Mouse (Mus musculus): ENCODE measurements around the gene Wnt11.
A peak's percentile ranks its signal among the peaks of the same experiment; 100 is the strongest.

Gene Wnt11

GRCm38 (mm10) chr7:98828876-98829275, 6.0 kb upstream of the Wnt11 start:
- DNase-seq (ENCODE audit: low read depth) = no peak

GRCm38 (mm10) chr7:98831290-98831689, 3.6 kb upstream of the Wnt11 start:
- DNase-seq (ENCODE audit: low read depth) = no peak

DNA sequence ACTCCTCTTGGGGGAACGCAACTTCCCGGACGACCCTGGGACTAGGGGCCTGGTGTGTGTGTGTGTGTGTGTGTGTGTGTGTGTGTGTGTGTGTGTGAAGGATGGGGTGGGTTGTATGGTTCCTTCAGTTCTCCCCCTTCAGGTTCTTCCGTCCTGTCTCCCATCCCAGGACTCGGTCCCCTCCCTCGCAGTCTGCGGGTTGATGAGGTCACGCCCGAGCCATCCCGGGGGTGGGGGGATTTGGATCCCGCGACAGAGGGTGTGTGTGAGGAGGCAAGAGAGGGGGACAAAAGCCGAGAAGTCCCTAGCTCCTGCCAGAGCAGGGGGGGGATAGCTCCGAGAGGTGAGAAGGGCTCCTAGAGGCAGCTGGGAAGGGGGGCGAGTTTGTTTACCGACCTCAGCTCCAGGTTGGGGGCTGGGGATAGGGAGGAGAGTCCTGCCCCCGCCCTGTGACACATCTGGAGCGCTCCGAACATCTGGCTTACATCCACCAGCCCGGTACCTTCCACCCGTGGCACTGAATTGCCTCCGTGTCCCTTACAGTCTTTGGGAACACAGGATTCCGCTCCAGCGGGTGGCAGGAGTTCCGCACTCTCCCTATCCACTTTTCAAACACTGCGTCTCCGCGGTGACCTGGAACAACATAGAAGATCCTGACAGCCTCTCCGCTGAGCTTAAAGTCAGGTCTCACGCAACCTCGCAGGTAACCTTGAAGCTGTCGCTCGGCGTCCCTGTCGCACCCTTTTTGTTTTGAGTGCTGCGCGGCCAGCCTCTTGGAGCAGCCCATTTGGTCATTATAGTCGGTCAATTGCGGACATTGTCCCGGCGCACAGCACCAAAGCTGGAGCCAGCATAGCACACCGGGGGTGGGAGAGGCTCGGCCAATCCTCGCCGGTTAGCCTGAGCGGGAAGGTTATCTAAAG, 868 bp downstream of the Wnt11 start:
- no peak for DNase-seq (ENCODE audit: low read depth)

GRCm38 (mm10) chr7:98836646-98837045, 1.7 kb downstream of the Wnt11 start:
- peak; percentile 47 for DNase-seq (ENCODE audit: low read depth)

DNA sequence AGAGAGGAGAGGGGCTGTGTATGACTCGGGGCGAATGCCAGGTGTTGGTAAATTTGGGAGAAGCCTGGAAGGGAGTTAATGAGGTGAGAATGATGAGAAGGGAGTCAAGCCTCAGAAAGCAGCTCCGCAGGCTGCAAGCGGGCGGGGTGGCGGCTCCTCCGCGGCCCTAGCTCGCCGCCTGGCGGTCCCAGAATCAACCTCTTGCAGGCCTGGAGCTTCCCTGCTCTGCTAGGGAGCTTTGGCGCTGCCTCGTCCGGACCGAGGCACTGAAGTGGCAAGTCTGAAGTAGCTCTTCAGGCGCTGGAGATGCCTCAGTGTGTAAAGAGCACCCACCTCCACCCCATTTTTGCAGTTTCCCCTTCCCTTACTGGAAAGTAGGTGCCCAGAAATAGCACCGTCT, 3.0 kb downstream of the Wnt11 start:
- DNase-seq (ENCODE audit: low read depth) = no peak

GRCm38 (mm10) chr7:98838729-98839141, 3.8 kb downstream of the Wnt11 start:
- DNase-seq (ENCODE audit: low read depth) = no peak

- no peak for DNase-seq (ENCODE audit: low read depth)
Observed at GRCm38 (mm10) chr7:98839312-98839711, 4.4 kb downstream of the Wnt11 start.

DNA sequence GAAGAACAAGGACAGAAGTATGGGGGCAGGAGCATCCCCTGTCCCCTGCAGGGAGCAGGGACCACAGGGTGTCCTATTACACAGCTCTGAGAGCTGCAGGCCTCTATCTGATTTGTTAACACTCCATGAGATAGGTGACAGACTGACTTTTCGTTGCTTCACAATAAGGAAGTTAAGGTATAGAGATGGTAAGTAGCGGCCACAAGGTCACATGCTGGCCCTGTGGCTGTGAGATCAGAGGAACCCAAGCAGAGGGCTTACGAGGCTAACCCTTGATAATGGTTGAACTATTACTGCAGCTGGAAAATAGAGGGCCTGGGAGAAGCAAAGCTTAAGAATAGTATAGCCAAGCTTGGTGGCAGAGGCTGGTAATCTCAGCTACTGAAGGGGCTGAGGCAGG, 5.9 kb downstream of the Wnt11 start:
- no peak for DNase-seq (ENCODE audit: low read depth)

GRCm38 (mm10) chr7:98841802-98842201, 6.9 kb downstream of the Wnt11 start:
- no peak for DNase-seq (ENCODE audit: low read depth)

- DNase-seq (ENCODE audit: low read depth) = no peak
Observed at GRCm38 (mm10) chr7:98842997-98843396, 8.1 kb downstream of the Wnt11 start.

DNA sequence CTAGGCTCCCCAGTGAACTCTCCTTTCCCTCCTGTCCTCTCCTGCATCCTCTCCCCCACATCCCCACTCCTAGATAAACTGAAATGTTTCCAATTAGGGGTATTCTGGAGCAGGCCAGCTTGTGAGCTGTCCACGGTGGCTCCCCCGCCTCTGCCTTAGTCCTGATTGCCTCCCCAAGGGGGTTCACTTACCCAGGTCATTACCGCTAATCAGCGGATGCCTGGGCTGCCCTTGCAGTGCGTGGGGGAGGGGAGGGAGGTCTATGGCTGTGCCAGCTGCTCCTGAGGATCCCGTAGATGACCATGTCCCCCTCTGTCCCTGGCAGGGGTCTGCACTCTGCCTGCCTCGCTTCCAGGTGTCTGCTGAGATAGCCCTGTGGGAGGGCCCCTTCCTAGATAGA, 8.7 kb downstream of the Wnt11 start:
- no peak for DNase-seq (ENCODE audit: low read depth)

DNA sequence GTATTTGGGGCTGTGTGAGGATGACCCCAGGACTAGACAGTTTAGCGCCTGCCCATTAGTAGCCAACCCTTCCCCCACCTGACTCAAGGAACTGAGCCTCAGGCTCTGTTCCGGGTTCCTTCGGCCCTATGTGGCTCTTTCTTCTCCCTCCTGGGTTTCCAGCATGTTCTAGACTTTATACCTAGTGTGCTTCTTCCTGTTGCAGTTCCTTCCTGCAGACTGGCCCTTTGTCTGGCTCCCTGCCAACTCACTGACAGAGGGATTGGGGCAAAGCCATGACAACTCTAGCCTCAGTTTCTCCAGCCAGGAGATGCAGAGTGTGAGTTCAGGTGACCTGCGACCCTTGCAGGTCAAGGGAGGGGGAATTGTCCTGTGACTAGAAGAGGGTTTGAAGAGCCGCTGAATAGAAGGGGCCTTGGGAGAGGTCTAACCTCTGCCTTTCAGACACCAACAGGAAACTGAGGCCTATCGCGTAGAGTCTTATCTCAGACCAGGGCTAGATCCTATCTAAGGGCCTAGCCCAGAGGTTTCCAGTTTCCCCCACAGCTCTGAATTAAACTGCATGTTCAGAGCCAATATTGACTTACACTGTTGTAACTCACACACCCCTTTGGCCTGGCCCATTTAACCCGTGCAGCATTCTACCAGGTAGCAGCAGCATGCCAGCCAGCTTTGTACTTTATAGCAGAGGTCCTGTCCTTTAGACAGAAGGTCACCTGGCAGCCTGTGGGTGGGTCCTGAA, 14.2 kb downstream of the Wnt11 start:
- DNase-seq (ENCODE audit: low read depth) = no peak

GRCm38 (mm10) chr7:98850388-98850787, 15.5 kb downstream of the Wnt11 start:
- DNase-seq (ENCODE audit: low read depth) = no peak

- DNase-seq (ENCODE audit: low read depth) = no peak
Observed at GRCm38 (mm10) chr7:98851220-98851619, 16.3 kb downstream of the Wnt11 start.

GRCm38 (mm10) chr7:98852950-98853650, 18.2 kb downstream of the Wnt11 start:
- no peak for DNase-seq (ENCODE audit: low read depth)

GRCm38 (mm10) chr7:98853806-98854205, 18.9 kb downstream of the Wnt11 start:
- no peak for DNase-seq (ENCODE audit: low read depth)

GRCm38 (mm10) chr7:98855388-98855787, 20.5 kb downstream of the Wnt11 start:
- DNase-seq (ENCODE audit: low read depth) = no peak

GRCm38 (mm10) chr7:98856128-98856527, 21.2 kb downstream of the Wnt11 start:
- no peak for DNase-seq (ENCODE audit: low read depth)

DNA sequence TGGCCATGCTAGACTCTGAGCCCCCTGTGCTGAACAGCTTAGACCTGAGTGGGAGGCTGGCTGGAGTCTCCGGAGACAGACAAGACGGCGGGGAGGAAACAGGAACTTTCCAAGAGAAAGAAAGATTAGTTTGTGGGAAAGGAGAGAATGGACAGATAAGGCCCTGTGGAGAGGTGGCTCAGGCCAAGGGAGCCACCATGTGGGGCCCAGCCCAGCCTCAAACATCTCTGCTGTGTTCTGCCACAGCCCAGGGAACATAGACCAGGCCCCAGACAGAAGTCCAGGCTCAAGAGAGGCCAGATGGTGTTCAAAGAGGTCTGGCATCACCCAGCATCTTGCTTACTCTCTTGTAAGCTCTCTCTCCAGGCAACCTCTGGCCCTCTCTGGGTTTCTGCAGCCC, 22.2 kb downstream of the Wnt11 start:
- no peak for DNase-seq (ENCODE audit: low read depth)

- no peak for DNase-seq (ENCODE audit: low read depth)
Observed at GRCm38 (mm10) chr7:98861002-98861401, 26.1 kb downstream of the Wnt11 start.

GRCm38 (mm10) chr7:98862994-98863393, 28.1 kb downstream of the Wnt11 start:
- no peak for DNase-seq (ENCODE audit: low read depth)

DNA sequence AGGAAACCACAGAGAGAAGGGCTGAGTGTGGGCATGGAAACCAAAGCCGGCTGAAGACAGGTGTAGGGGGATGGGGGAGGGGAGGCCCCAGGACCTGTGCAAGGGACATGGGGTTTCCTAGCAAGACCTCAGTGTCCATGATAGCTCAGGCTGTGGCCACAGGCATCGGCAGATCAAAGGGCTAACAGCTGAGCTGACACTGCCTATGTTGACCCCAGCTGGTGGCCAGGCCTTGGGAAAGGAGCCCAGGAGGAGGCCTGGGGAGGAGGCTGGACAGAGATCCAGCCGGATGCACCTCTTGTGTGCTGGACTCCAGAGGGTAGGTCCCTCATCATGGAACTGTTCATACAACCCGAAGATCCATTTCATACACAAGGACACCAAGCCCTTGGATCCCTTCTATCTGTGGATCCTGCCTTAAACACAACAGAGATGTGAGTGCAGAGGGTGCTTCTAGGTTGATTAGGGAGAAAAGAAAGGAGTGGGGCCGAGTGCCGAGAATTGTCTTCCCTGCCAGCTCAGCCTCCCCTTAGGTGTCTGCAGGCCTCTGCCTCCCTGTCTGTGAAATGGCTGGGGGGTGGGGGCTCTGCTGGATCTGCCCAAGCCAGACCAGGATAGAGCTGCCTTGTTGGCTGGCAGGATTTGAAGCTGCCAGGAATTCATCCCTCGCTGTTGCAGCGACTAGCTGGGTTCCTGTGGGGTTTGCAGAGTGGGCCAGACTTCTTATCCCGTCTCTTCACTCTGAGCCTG, 29.2 kb downstream of the Wnt11 start:
- no peak for DNase-seq (ENCODE audit: low read depth)
